Mouse (Mus musculus) liver, adult 2 months (tissue): ENCODE data around the gene Fam174b.

Experiments used
- CTCF ChIP-seq: fragments of 200-500 bp; IDR thresholded peaks from 2 replicates; pipeline ENCODE4 v1.5.1; 2011; ENCODE audit warnings: low read depth, low read length, control low read depth
- POLR2A ChIP-seq: fragments of 200-500 bp; IDR thresholded peaks from 2 replicates; pipeline ENCODE4 v1.6.1; 2011; ENCODE audit warnings: low read length, control low read depth; ENCODE audit not compliant: insufficient read depth; ENCODE audit errors: extremely low read depth

- TF ChIP-seq CTCF (no peak), POLR2A (no peak)
Measured at GRCm38 (mm10) chr7:73813887-73814286, 73.8 kb downstream of the Fam174b start.
